Mouse (Mus musculus) small intestine, adult 2 months (tissue): ENCODE results near the gene Fbxo46. TPM values are rescaled to one million over a fixed set of nuclear protein-coding genes. Genes with fewer than 3 reads are reported as not detected.

Experiments
- H3K27ac ChIP-seq: fragments of 200-500 bp; 2 replicates; pipeline ENCODE4 v1.5.1; 2012; ENCODE audit warnings: low read depth, low read length, control low read depth, inconsistent platforms; ENCODE audit not compliant: insufficient read depth
- H3K27me3 ChIP-seq: fragments of 200-500 bp; 2 replicates; pipeline ENCODE4 v1.6.1; 2012; ENCODE audit warnings: mild to moderate bottlenecking, moderate library complexity, low read length, inconsistent platforms; ENCODE audit not compliant: control insufficient read depth, insufficient read depth
- H3K36me3 ChIP-seq: fragments of 200-500 bp; 2 replicates; pipeline ENCODE4 v1.6.1; 2012; ENCODE audit warnings: mild to moderate bottlenecking, low read length, control low read depth, inconsistent platforms; ENCODE audit not compliant: control insufficient read depth, insufficient read depth
- H3K4me1 ChIP-seq: fragments of 200-500 bp; 2 replicates; pipeline ENCODE4 v1.6.1; 2012; ENCODE audit warnings: low read length, inconsistent platforms, mixed read lengths; ENCODE audit not compliant: control insufficient read depth, insufficient read depth, insufficient read length
- H3K4me3 ChIP-seq: fragments of 200-500 bp; 2 replicates; pipeline ENCODE4 v1.5.1; 2012; ENCODE audit warnings: low read depth, mild to moderate bottlenecking, control low read depth, inconsistent platforms, low read length, moderate library complexity
- CTCF ChIP-seq: fragments of 200-500 bp; IDR thresholded peaks from 2 replicates; pipeline ENCODE4 v1.5.1; 2012; ENCODE audit warnings: low read depth, mild to moderate bottlenecking, control low read depth, inconsistent platforms, low read length, moderate library complexity, mixed read lengths; ENCODE audit not compliant: insufficient replicate concordance, insufficient read length; ENCODE audit errors: extremely low read depth
- POLR2A ChIP-seq: fragments of 200-500 bp; IDR thresholded peaks from 2 replicates; pipeline ENCODE4 v1.6.1; 2012; ENCODE audit warnings: low read depth, mild to moderate bottlenecking, control low read depth, inconsistent platforms, low read length, moderate library complexity
- WGBS: fragments of 180-500 bp; shearing (Covaris S2); methylation state at CpG from one replicate; pipeline ENCODE4 v1.1.7; 2018; 5-methylcytosine and 5-hydroxymethylcytosine counted together
- polyA plus RNA-seq: library from polyadenylated mRNA; depleted of rRNA; stranded (reverse); fragments of >200 nt; gene quantifications from 2 replicates; pipeline ENCODE4 v1.2.3, GENCODE M21; 2012

The Fbxo46 gene
- polyA plus RNA-seq, 1 experiment: 14.9 TPM

DNA sequence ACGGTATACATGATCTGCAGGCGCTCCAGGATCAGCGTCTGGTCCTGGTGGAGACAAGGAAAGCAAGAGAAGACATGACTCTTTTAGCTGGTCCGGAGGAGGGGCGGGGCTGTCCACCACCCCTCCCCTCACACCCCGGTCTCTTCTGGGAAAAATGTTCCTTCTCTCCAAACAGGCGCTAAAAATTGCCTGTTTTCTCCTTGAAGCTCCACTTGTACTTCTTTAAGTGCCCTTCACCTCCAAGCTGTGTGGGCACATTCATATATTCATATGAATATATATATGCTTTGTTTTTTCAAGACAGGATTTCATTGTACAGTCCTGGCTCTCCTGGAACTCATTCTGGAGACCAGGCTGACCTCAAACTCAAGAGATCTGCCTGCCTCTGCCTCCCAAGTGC, 43.3 kb downstream of the Fbxo46 start:
- H3K4me1 ChIP-seq: peaks cover 17% of the 10 kb centered on the region
- no peaks in the 10 kb centered on the region for H3K27me3 ChIP-seq
- no peak overlapping the region for H3K4me3 ChIP-seq
- H3K36me3 ChIP-seq: no peaks in the 10 kb centered on the region
- WGBS: 81% methylated on average over 7 of the region's 7 CpGs
- no peak overlapping the region for H3K27ac ChIP-seq
- TF ChIP-seq CTCF: no peak

- Histone ChIP-seq H3K4me3 (no peak overlapping the region), H3K27ac (no peak overlapping the region), H3K27me3 (no peaks in the 10 kb centered on the region), H3K36me3 (no peaks in the 10 kb centered on the region), H3K4me1 (peaks cover 17% of the 10 kb centered on the region)
- TF ChIP-seq CTCF: no peak
- 11% methylated on average over 12 of the region's 12 CpGs for WGBS
Observed at GRCm38 (mm10) chr7:19163752-19164151, 44.1 kb downstream of the Fbxo46 start.

DNA sequence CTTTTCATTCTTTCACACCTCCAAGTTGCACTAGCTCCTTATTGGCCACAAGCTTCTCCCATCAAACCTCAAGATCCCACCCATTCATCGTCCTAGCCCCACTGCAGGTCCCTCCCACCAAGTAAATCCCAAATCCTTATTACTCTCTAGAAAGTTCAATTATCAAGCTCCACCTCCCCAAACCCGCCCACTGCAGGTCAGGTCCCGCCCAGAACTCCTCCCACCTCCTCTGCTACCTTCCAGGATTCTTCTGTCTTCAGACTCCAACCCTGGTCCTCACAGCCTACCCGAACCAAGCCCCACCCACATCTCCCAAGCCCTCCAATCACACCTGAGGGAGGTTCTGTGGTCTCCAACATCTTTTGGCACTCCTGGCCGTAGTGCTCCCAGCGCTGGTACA, 44.5 kb downstream of the Fbxo46 start:
- TF ChIP-seq CTCF (no peak), POLR2A (no peak)
- Histone ChIP-seq H3K4me3 (no peak overlapping the region), H3K27me3 (no peaks in the 10 kb centered on the region), H3K4me1 (peaks cover 17% of the 10 kb centered on the region), H3K36me3 (no peaks in the 10 kb centered on the region), H3K27ac (no peak overlapping the region)
- under 1% methylated on average over 6 of the region's 6 CpGs for WGBS

GRCm38 (mm10) chr7:19164978-19165377, 45.3 kb downstream of the Fbxo46 start:
- Histone ChIP-seq H3K36me3 (no peaks in the 10 kb centered on the region), H3K4me3 (no peak overlapping the region), H3K4me1 (peaks cover 11% of the 10 kb centered on the region), H3K27ac (no peak overlapping the region), H3K27me3 (no peaks in the 10 kb centered on the region; the same call in 1 of the 2 replicates)
- WGBS: 5% methylated on average over 13 of the region's 13 CpGs
- TF ChIP-seq POLR2A (no peak), CTCF (no peak)

GRCm38 (mm10) chr7:19165656-19166423, 46.2 kb downstream of the Fbxo46 start, which contains the start of gene Gipr:
Gene Gipr (minus strand): TSS chr7:19166127.
- Histone ChIP-seq H3K27ac (no peak within 1 kb of the TSS), H3K4me1 (peaks cover 7% of the 10 kb centered on the region), H3K4me3 (no peak within 1 kb of the TSS), H3K27me3 (no peaks in the 10 kb centered on the region; the same call in 1 of the 2 replicates), H3K36me3 (no peaks in the 10 kb centered on the region)
- no peak for TF ChIP-seq CTCF
- 10% methylated on average over 14 of the region's 14 CpGs for WGBS

GRCm38 (mm10) chr7:19166990-19167389, 47.3 kb downstream of the Fbxo46 start:
- no peaks in the 10 kb centered on the region for H3K36me3 ChIP-seq
- no peak overlapping the region for H3K4me3 ChIP-seq
- TF ChIP-seq POLR2A: no peak
- no peak for TF ChIP-seq CTCF
- 86% methylated on average over 3 of the region's 3 CpGs for WGBS
- H3K4me1 ChIP-seq: peaks cover 7% of the 10 kb centered on the region
- H3K27ac ChIP-seq: no peak overlapping the region
- no peaks in the 10 kb centered on the region; the same call in 1 of the 2 replicates for H3K27me3 ChIP-seq

DNA sequence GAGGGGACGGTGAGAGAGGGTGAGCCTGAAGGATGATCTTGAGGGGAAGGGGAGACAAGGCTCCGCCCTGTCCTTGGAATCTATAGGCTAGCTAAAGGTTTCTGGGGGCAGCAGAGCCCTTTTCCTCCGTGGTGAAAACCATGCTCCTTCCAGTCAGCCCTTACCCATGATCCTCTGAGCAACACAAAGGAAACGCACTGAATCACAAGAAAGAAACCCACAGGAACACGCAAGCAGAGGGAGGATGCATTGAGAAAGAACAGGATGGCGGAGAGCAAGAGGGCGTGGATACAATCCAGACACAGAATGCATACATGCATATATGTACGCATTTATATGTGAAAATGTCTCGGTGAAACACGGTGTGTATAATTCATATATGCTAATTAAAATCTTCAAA, 49.8 kb downstream of the Fbxo46 start:
- TF ChIP-seq POLR2A (no peak), CTCF (no peak)
- 63% methylated on average over 10 of the region's 10 CpGs for WGBS
- Histone ChIP-seq H3K27ac (no peak overlapping the region), H3K27me3 (no peaks in the 10 kb centered on the region; the same call in 1 of the 2 replicates), H3K36me3 (no peaks in the 10 kb centered on the region), H3K4me1 (no peaks in the 10 kb centered on the region; the same call in none of the 2 replicates), H3K4me3 (no peak overlapping the region)
